Mouse (Mus musculus) thymus, adult 2 months (tissue): ENCODE data around the gene Thap4. TPM values are rescaled to one million over a fixed set of nuclear protein-coding genes. Genes with fewer than 3 reads are reported as not detected.

Experiments used
- DNase-seq: peaks from one replicate; pipeline ENCODE4 v3.0.0; 2021
- H3K27ac ChIP-seq: fragments of 200-500 bp; 2 replicates; pipeline ENCODE4 v1.5.1; 2012; ENCODE audit warnings: low read length, control low read depth; ENCODE audit not compliant: control insufficient read depth, insufficient read depth
- H3K27me3 ChIP-seq: fragments of 200-500 bp; 2 replicates; pipeline ENCODE4 v1.6.1; 2012; ENCODE audit warnings: mild to moderate bottlenecking, low read length, moderate library complexity, mixed read lengths; ENCODE audit not compliant: control insufficient read depth, insufficient read depth
- H3K36me3 ChIP-seq: fragments of 200-500 bp; 2 replicates; pipeline ENCODE4 v1.6.1; 2012; ENCODE audit warnings: mild to moderate bottlenecking, low read length, moderate library complexity; ENCODE audit not compliant: control insufficient read depth, insufficient read depth
- H3K4me1 ChIP-seq: fragments of 200-500 bp; replicated peaks from 2 replicates; pipeline ENCODE4 v1.6.1; 2012; ENCODE audit warnings: low read length; ENCODE audit not compliant: control insufficient read depth, insufficient read depth
- H3K4me3 ChIP-seq: fragments of 200-500 bp; 2 replicates; pipeline ENCODE4 v1.5.1; 2012; ENCODE audit warnings: mild to moderate bottlenecking, low read length, control low read depth, moderate library complexity; ENCODE audit not compliant: control insufficient read depth, insufficient read depth
- CTCF ChIP-seq: fragments of 200-500 bp; IDR thresholded peaks from 2 replicates; pipeline ENCODE4 v1.5.1; 2012; ENCODE audit warnings: mild to moderate bottlenecking, control low read depth, low read length, moderate library complexity, borderline replicate concordance; ENCODE audit not compliant: control insufficient read depth, poor library complexity, insufficient read depth; ENCODE audit errors: extremely low read depth
- POLR2A ChIP-seq: fragments of 200-500 bp; IDR thresholded peaks from 2 replicates; pipeline ENCODE4 v1.6.1; 2012; ENCODE audit warnings: mild to moderate bottlenecking, low read length, control low read depth, moderate library complexity; ENCODE audit not compliant: control insufficient read depth, poor library complexity, insufficient read depth; ENCODE audit errors: extremely low read depth
- WGBS: fragments of 180-500 bp; shearing (Covaris S2); methylation state at CpG from one replicate; pipeline ENCODE4 v1.1.7; 2018; 5-methylcytosine and 5-hydroxymethylcytosine counted together
- polyA plus RNA-seq: library from polyadenylated mRNA; depleted of rRNA; stranded (reverse); fragments of >200 nt; gene quantifications from 2 replicates; pipeline ENCODE4 v1.2.3, GENCODE M21; 2012; rRNA removed

Gene Thap4
- polyA plus RNA-seq = 34.5 and 38.9 TPM in 2 replicates

- Histone ChIP-seq H3K27me3 (no peaks in the 10 kb centered on the region), H3K36me3 (peaks cover 5% of the 10 kb centered on the region; the same call in 1 of the 2 replicates), H3K4me1 (peaks cover 8% of the 10 kb centered on the region), H3K27ac (no peak within 1 kb of the TSS), H3K4me3 (peak within 1 kb of the TSS; percentile 74)
- WGBS = under 1% methylated on average over 120 of the region's 121 CpGs
- peak; percentile 85 for DNase-seq
- TF ChIP-seq POLR2A (peak; percentile 72), CTCF (peak; percentile 69; the same call in 1 of the 2 replicates)
Observed at GRCm38 (mm10) chr1:93754573-93755290, at the start of gene Thap4. TSS of gene Thap4 (minus strand) at chr1:93754864.

- peak; percentile 91 for TF ChIP-seq CTCF
- peak; percentile 77 for TF ChIP-seq POLR2A
- peak; percentile 100 for DNase-seq
- Histone ChIP-seq H3K27me3 (no peaks in the 10 kb centered on the region), H3K4me3 (peak within 1 kb of the TSS; percentile 72), H3K27ac (peak within 1 kb of the TSS; percentile 74), H3K4me1 (peaks cover 20% of the 10 kb centered on the region), H3K36me3 (peaks cover 6% of the 10 kb centered on the region; the same call in 1 of the 2 replicates)
- under 1% methylated on average over 88 of the region's 94 CpGs for WGBS
Observed at GRCm38 (mm10) chr1:93803556-93804507, 49.2 kb upstream of the Thap4 start, which contains the start of gene Ing5. TSS of gene Ing5 (plus strand) at chr1:93803965.

GRCm38 (mm10) chr1:93802771-93803170 is 48.1 kb upstream of the Thap4 start:
- Histone ChIP-seq H3K27me3 (no peaks in the 10 kb centered on the region), H3K36me3 (peaks cover 6% of the 10 kb centered on the region; the same call in 1 of the 2 replicates), H3K27ac (no peak overlapping the region; the same call in 1 of the 2 replicates), H3K4me1 (peaks cover 20% of the 10 kb centered on the region), H3K4me3 (no peak overlapping the region)
- no peak for DNase-seq
- TF ChIP-seq CTCF = no peak
- TF ChIP-seq POLR2A = no peak
- 86% methylated on average over 5 of the region's 5 CpGs for WGBS

DNA sequence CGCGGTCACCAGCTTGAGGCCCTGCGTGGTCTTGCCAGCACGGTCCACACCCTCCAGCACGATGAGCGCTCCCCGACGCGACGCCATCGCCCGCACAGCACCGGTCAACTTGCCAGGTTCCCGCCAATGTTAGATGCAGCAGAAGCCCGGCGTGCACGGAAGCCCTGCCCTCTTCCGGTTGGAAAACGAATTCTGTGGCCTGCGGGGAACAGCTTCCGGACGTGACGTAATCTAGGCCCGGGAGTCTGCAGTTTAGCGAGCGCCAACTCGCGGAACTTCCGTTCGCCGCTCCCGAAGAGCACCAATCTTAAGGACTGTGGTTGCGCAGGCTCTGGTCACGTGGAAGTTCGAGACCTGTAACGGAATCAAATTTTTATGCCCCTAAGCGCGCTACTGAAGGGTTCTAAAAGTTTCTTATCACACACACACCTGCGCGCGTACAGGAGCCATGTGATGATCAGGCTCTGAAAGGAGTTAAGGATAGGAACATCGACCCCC is 47.1 kb upstream of the Thap4 start, which contains the start of gene Dtymk:
Dtymk (minus strand) TSS at position 194 of the 498 bp plus-strand sequence.
- TF ChIP-seq POLR2A (peak; percentile 50), CTCF (peak; percentile 29; the same call in 1 of the 2 replicates)
- H3K4me3 ChIP-seq = peak within 1 kb of the TSS; percentile 95
- peak within 1 kb of the TSS; percentile 91 for H3K27ac ChIP-seq
- WGBS = 0% methylated on average over 42 of the region's 42 CpGs
- H3K27me3 ChIP-seq = no peaks in the 10 kb centered on the region
- H3K4me1 ChIP-seq = peaks cover 20% of the 10 kb centered on the region
- peaks cover 6% of the 10 kb centered on the region; the same call in 1 of the 2 replicates for H3K36me3 ChIP-seq
- peak; percentile 93 for DNase-seq

GRCm38 (mm10) chr1:93800670-93801503 is 46.2 kb upstream of the Thap4 start:
- no peaks in the 10 kb centered on the region for H3K27me3 ChIP-seq
- peak overlapping the region; percentile 20; the same call in 1 of the 2 replicates for H3K27ac ChIP-seq
- TF ChIP-seq CTCF = no peak
- TF ChIP-seq POLR2A = no peak
- peaks cover 20% of the 10 kb centered on the region for H3K4me1 ChIP-seq
- no peaks in the 10 kb centered on the region for H3K36me3 ChIP-seq
- peak overlapping the region; percentile 95 for H3K4me3 ChIP-seq
- no peak for DNase-seq
- 65% methylated on average over 21 of the region's 21 CpGs for WGBS

GRCm38 (mm10) chr1:93795886-93796285 is 41.2 kb upstream of the Thap4 start:
- H3K4me3 ChIP-seq = no peak overlapping the region
- no peak for DNase-seq
- TF ChIP-seq CTCF (no peak), POLR2A (no peak)
- no peak overlapping the region for H3K27ac ChIP-seq
- peaks cover 40% of the 10 kb centered on the region for H3K36me3 ChIP-seq
- 91% methylated on average over 8 of the region's 8 CpGs for WGBS
- no peaks in the 10 kb centered on the region for H3K27me3 ChIP-seq
- H3K4me1 ChIP-seq = peaks cover 3% of the 10 kb centered on the region; the same call in 1 of the 2 replicates
